ENCODE assay signal across 26 mouse cellular contexts in genomic region chr2:137660449-137660848, GRCm38 (mm10).
DNase-seq lines count a peak whose midpoint lies in the region; ATAC-seq lines count a peak whose summit lies in the region.
"Had no signal": no experiment of that assay in that cellular context is flagged by ENCODE, and none has a peak within 500 bp of the region (broad histone marks: within the 10 kb centered on the region; RNA-seq: fewer than 3 reads in every experiment).

No protein-coding gene starts in this region.

- H3K9me3 ChIP-seq in forebrain, embryonic 13.5 days (replicated peaks), result no peaks in the 10 kb centered on the region
- H3K9me3 ChIP-seq in forebrain, embryonic 11.5 days (ENCODE audit: control insufficient read depth, low read length), result no peaks in the 10 kb centered on the region
- no peaks in the 10 kb centered on the region for H3K9me3 ChIP-seq in forebrain, embryonic 16.5 days (ENCODE audit: control insufficient read depth, low read length)
- H3K9me3 ChIP-seq in forebrain, embryonic 12.5 days, result no peaks in the 10 kb centered on the region
- H3K9me3 ChIP-seq in heart, embryonic 13.5 days, result no peaks in the 10 kb centered on the region
- H3K9me3 ChIP-seq: heart, embryonic 15.5 days had no signal

- peaks cover 23% of the 10 kb centered on the region for H3K4me1 ChIP-seq in forebrain, embryonic 13.5 days
- 0 out of 2 replicates have a peak, but pooled peaks cover 3% of the 10 kb centered on the region for H3K4me1 ChIP-seq in forebrain, embryonic 11.5 days (replicated peaks; ENCODE audit: control insufficient read depth, insufficient read depth, low read length)
- no peaks in the 10 kb centered on the region for H3K4me1 ChIP-seq in forebrain, embryonic 16.5 days (replicated peaks; ENCODE audit: control insufficient read depth, insufficient read depth, low read length)
- peaks cover 18% of the 10 kb centered on the region for H3K4me1 ChIP-seq in forebrain, embryonic 12.5 days
- peaks cover 49% of the 10 kb centered on the region for H3K4me1 ChIP-seq in heart, embryonic 13.5 days

- 54% methylated on average over 1 of the region's 1 CpGs for WGBS in forebrain, embryonic 13.5 days
- 87% methylated on average over 1 of the region's 1 CpGs for WGBS in forebrain, embryonic 11.5 days
- WGBS in forebrain, embryonic 16.5 days, result 39% methylated on average over 1 of the region's 1 CpGs
- 67% methylated on average over 1 of the region's 1 CpGs for WGBS in forebrain, embryonic 12.5 days
- WGBS in heart, embryonic 13.5 days, result 78% methylated on average over 1 of the region's 1 CpGs

- H3K4me3 ChIP-seq in forebrain, embryonic 13.5 days, result no peak overlapping the region
- no peak overlapping the region for H3K4me3 ChIP-seq in forebrain, embryonic 11.5 days (ENCODE audit: low read depth, low read length)
- H3K4me3 ChIP-seq in forebrain, embryonic 16.5 days (replicated peaks; ENCODE audit: low read length), result no peak overlapping the region
- H3K4me3 ChIP-seq in forebrain, embryonic 12.5 days (replicated peaks), result no peak overlapping the region
- H3K4me3 ChIP-seq in heart, embryonic 13.5 days, result no peak overlapping the region
- H3K4me3 ChIP-seq: heart, embryonic 15.5 days had no signal

- H3K4me2 ChIP-seq in forebrain, embryonic 13.5 days, result no peak overlapping the region
- H3K4me2 ChIP-seq in forebrain, embryonic 11.5 days (ENCODE audit: low read depth, low read length, severe bottlenecking), result no peak overlapping the region
- no peak overlapping the region for H3K4me2 ChIP-seq in forebrain, embryonic 16.5 days (ENCODE audit: low read length)
- no peak overlapping the region for H3K4me2 ChIP-seq in forebrain, embryonic 12.5 days
- H3K4me2 ChIP-seq in heart, embryonic 13.5 days, result no peak overlapping the region
- H3K4me2 ChIP-seq: heart, embryonic 15.5 days; hindbrain, embryonic 14.5 days had no signal

- no peaks in the 10 kb centered on the region for H3K36me3 ChIP-seq in forebrain, embryonic 13.5 days (ENCODE audit: poor library complexity, severe bottlenecking)
- H3K36me3 ChIP-seq in forebrain, embryonic 11.5 days (ENCODE audit: control insufficient read depth, insufficient read depth, low read length), result no peaks in the 10 kb centered on the region
- no peaks in the 10 kb centered on the region for H3K36me3 ChIP-seq in forebrain, embryonic 16.5 days (ENCODE audit: control insufficient read depth, insufficient read depth)
- no peaks in the 10 kb centered on the region for H3K36me3 ChIP-seq in forebrain, embryonic 12.5 days (replicated peaks)
- H3K36me3 ChIP-seq in heart, embryonic 13.5 days, result no peaks in the 10 kb centered on the region
- H3K36me3 ChIP-seq: G1E; heart, embryonic 15.5 days had no signal

- no peak overlapping the region for H3K9ac ChIP-seq in forebrain, embryonic 13.5 days
- no peak overlapping the region for H3K9ac ChIP-seq in forebrain, embryonic 11.5 days (ENCODE audit: low read length)
- H3K9ac ChIP-seq in forebrain, embryonic 16.5 days (replicated peaks; ENCODE audit: low read depth, low read length), result no peak overlapping the region
- no peak overlapping the region for H3K9ac ChIP-seq in forebrain, embryonic 12.5 days
- no peak overlapping the region for H3K9ac ChIP-seq in heart, embryonic 13.5 days
- H3K9ac ChIP-seq: heart, embryonic 15.5 days; hindbrain, embryonic 14.5 days had no signal

- no peak overlapping the region for H3K27ac ChIP-seq in forebrain, embryonic 13.5 days
- H3K27ac ChIP-seq in forebrain, embryonic 11.5 days (ENCODE audit: low read depth, low read length), result no peak overlapping the region
- no peak overlapping the region for H3K27ac ChIP-seq in forebrain, embryonic 16.5 days (ENCODE audit: low read length)
- no peak overlapping the region for H3K27ac ChIP-seq in forebrain, embryonic 12.5 days
- peak overlapping the region; percentile 20; the same call in 1 of the 2 replicates for H3K27ac ChIP-seq in heart, embryonic 13.5 days (replicated peaks)
- H3K27ac ChIP-seq: heart, embryonic 15.5 days; hindbrain, embryonic 14.5 days; hindbrain, postnatal 0 days had no signal

- ATAC-seq in forebrain, embryonic 13.5 days, result peak; percentile 57; the same call in 1 of the 2 replicates
- ATAC-seq in forebrain, embryonic 11.5 days (replicated peaks; ENCODE audit: low FRiP score), result no peak
- ATAC-seq in forebrain, embryonic 16.5 days, result peak; percentile 52; the same call in 1 of the 2 replicates
- ATAC-seq in forebrain, embryonic 12.5 days (ENCODE audit: low FRiP score), result no peak
- no peak for ATAC-seq in heart, embryonic 13.5 days (ENCODE audit: extremely low read depth, insufficient number of reproducible peaks, low FRiP score, low TSS enrichment)
- no peak for ATAC-seq in erythroid progenitor cell, adult 5-6 weeks (replicated peaks; ENCODE audit: low FRiP score, poor library complexity, severe bottlenecking)
- ATAC-seq: hindbrain, postnatal 0 days; inflammation-experienced regulatory T-cells, adult 6 months; intestine, embryonic 16.5 days; Patski had no signal

- H3K27me3 ChIP-seq in forebrain, embryonic 13.5 days, result peaks cover 4% of the 10 kb centered on the region; the same call in 1 of the 2 replicates
- H3K27me3 ChIP-seq in forebrain, embryonic 11.5 days (ENCODE audit: control insufficient read depth, insufficient read depth, low read length), result no peaks in the 10 kb centered on the region
- H3K27me3 ChIP-seq in forebrain, embryonic 16.5 days (replicated peaks; ENCODE audit: control insufficient read depth, insufficient read depth, low read length), result no peaks in the 10 kb centered on the region
- no peaks in the 10 kb centered on the region for H3K27me3 ChIP-seq in forebrain, embryonic 12.5 days
- no peaks in the 10 kb centered on the region for H3K27me3 ChIP-seq in heart, embryonic 13.5 days (replicated peaks)
- H3K27me3 ChIP-seq: CH12.LX; heart, embryonic 15.5 days; Patski had no signal

- no peak for DNase-seq in forebrain, embryonic 11.5 days (ENCODE audit: low spot score)
- no peak for DNase-seq in heart, adult 11 months
- DNase-seq: adrenal gland, postnatal 10 days; adrenal gland, postnatal 36 days; B cell, adult 2 months; cerebellum, adult 11 months; cerebellum, adult 8-10 months; cerebellum, postnatal 14 days; gastrocnemius, postnatal 10 days; gastrocnemius, postnatal 36 days; heart, postnatal 10 days; heart, postnatal 36 days; kidney, adult 18-20 months had no signal

Comparison
In these comparisons a context has a peak if more than half of its experiments do, and no peak if none do; other contexts are left out.
1. ATAC-seq: peak in forebrain, embryonic 13.5 days (single experiment) and forebrain, embryonic 16.5 days (single experiment); none in forebrain, embryonic 11.5 days (single experiment), forebrain, embryonic 12.5 days (single experiment), heart, embryonic 13.5 days (single experiment) and erythroid progenitor cell, adult 5-6 weeks (single experiment).